Mouse (Mus musculus) brain, embryonic 14.5 days (tissue): ENCODE data around the gene Rab37.

ENCODE experiments used
- CTCF ChIP-seq: fragments of 200-500 bp; IDR thresholded peaks from 2 replicates; pipeline ENCODE4 v1.5.1; 2012; ENCODE audit warnings: inconsistent platforms, mild to moderate bottlenecking, moderate library complexity, borderline replicate concordance; ENCODE audit not compliant: insufficient read depth, insufficient read length; ENCODE audit errors: extremely low read depth
- POLR2A ChIP-seq: fragments of 200-500 bp; IDR thresholded peaks from 2 replicates; pipeline ENCODE4 v1.6.1; 2012; ENCODE audit warnings: mild to moderate bottlenecking, inconsistent platforms, borderline replicate concordance; ENCODE audit not compliant: poor library complexity, insufficient read depth, insufficient read length, severe bottlenecking; ENCODE audit errors: extremely low read depth

DNA sequence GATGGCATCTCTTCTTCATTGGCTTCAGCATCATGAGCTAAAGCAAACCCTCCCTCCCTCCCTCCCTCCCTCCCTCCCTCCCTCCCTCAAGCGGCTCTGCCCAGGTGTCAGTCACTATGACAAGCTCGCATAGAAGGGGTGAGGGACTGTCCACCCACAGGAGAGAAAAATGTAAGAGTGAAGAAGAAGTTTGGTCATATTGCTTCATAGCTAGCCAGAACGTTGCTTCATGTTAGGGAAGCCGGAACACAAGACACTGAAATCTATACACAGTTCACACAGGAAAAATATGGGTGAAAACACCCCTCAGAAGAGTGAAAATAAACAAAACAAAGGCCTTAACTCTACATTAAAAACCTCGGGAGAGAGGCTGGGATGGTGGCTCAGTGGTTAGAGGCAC, 19.0 kb downstream of the Rab37 start:
- TF ChIP-seq POLR2A (no peak), CTCF (no peak)
